Mouse (Mus musculus): ENCODE results near the gene Zfp592. TPM values are rescaled to one million over a fixed set of nuclear protein-coding genes. Genes with fewer than 3 reads are reported as not detected.

Gene Zfp592
- polyA plus RNA-seq, 1 experiment from 2014 or later = 9.9 TPM

- WGBS = 76% methylated on average over 1 of the region's 1 CpGs
- ATAC-seq = no peak
Observed at GRCm38 (mm10) chr7:81005969-81006368, 12.5 kb downstream of the Zfp592 start.

GRCm38 (mm10) chr7:81008285-81008684 is 14.8 kb downstream of the Zfp592 start:
- H3K9me3 ChIP-seq (ENCODE audit: control insufficient read depth, low read length) = no peaks in the 10 kb centered on the region
- no peaks in the 10 kb centered on the region; the same call in 1 of the 2 replicates for H3K4me1 ChIP-seq (ENCODE audit: control insufficient read depth, insufficient read depth, low read length)
- H3K27ac ChIP-seq (ENCODE audit: low read length) = no peak overlapping the region
- no peak for ATAC-seq
- H3K36me3 ChIP-seq (ENCODE audit: control insufficient read depth, insufficient read depth, low read length) = peaks cover 5% of the 10 kb centered on the region; the same call in 1 of the 2 replicates
- no peak overlapping the region for H3K4me3 ChIP-seq (ENCODE audit: low read length)
- no peak overlapping the region for H3K9ac ChIP-seq (ENCODE audit: low read depth, low read length)
- no peak overlapping the region for H3K4me2 ChIP-seq (ENCODE audit: low read depth, low read length)
- no peaks in the 10 kb centered on the region for H3K27me3 ChIP-seq (replicated peaks; ENCODE audit: control insufficient read depth, insufficient read depth, low read length)
- 77% methylated on average over 3 of the region's 3 CpGs for WGBS

More at GRCm38 (mm10) chr7:81005969-81006368, 12.5 kb downstream of the Zfp592 start:
- H3K9me3 ChIP-seq (ENCODE audit: control insufficient read depth, low read length) = no peaks in the 10 kb centered on the region
- H3K4me1 ChIP-seq (ENCODE audit: control insufficient read depth, insufficient read depth, low read length) = peaks cover 4% of the 10 kb centered on the region; the same call in 1 of the 2 replicates
- H3K36me3 ChIP-seq (ENCODE audit: control insufficient read depth, insufficient read depth, low read length) = no peaks in the 10 kb centered on the region; the same call in 1 of the 2 replicates
- no peak overlapping the region for H3K4me2 ChIP-seq (ENCODE audit: low read depth, low read length)
- H3K27me3 ChIP-seq (replicated peaks; ENCODE audit: control insufficient read depth, insufficient read depth, low read length) = no peaks in the 10 kb centered on the region
- no peak overlapping the region for H3K4me3 ChIP-seq (ENCODE audit: low read length)
- no peak overlapping the region for H3K27ac ChIP-seq (ENCODE audit: low read length)
- H3K9ac ChIP-seq (ENCODE audit: low read depth, low read length) = no peak overlapping the region

- H3K4me1 ChIP-seq (ENCODE audit: control insufficient read depth, insufficient read depth, low read length) = no peaks in the 10 kb centered on the region
- no peak overlapping the region for H3K27ac ChIP-seq (ENCODE audit: low read length)
- no peak overlapping the region for H3K4me3 ChIP-seq (ENCODE audit: low read length)
- ATAC-seq = no peak
- no peak overlapping the region for H3K9ac ChIP-seq (ENCODE audit: low read depth, low read length)
- H3K9me3 ChIP-seq (ENCODE audit: control insufficient read depth, low read length) = no peaks in the 10 kb centered on the region
- peaks cover 5% of the 10 kb centered on the region; the same call in 1 of the 2 replicates for H3K36me3 ChIP-seq (ENCODE audit: control insufficient read depth, insufficient read depth, low read length)
- H3K27me3 ChIP-seq (replicated peaks; ENCODE audit: control insufficient read depth, insufficient read depth, low read length) = no peaks in the 10 kb centered on the region
- H3K4me2 ChIP-seq (ENCODE audit: low read depth, low read length) = no peak overlapping the region
- WGBS = 96% methylated on average over 3 of the region's 3 CpGs
Observed at GRCm38 (mm10) chr7:81011576-81011975, 18.1 kb downstream of the Zfp592 start.

GRCm38 (mm10) chr7:81020307-81020706 is 26.8 kb downstream of the Zfp592 start:
- 81% methylated on average over 11 of the region's 11 CpGs for WGBS
- no peaks in the 10 kb centered on the region for H3K27me3 ChIP-seq (replicated peaks; ENCODE audit: control insufficient read depth, insufficient read depth, low read length)
- no peak overlapping the region for H3K9ac ChIP-seq (ENCODE audit: low read depth, low read length)
- no peak for ATAC-seq
- no peaks in the 10 kb centered on the region for H3K4me1 ChIP-seq (ENCODE audit: control insufficient read depth, insufficient read depth, low read length)
- H3K27ac ChIP-seq (ENCODE audit: low read length) = no peak overlapping the region
- no peak overlapping the region for H3K4me2 ChIP-seq (ENCODE audit: low read depth, low read length)
- no peak overlapping the region for H3K4me3 ChIP-seq (ENCODE audit: low read length)
- peaks cover 20% of the 10 kb centered on the region for H3K36me3 ChIP-seq (ENCODE audit: control insufficient read depth, insufficient read depth, low read length)
- no peaks in the 10 kb centered on the region for H3K9me3 ChIP-seq (ENCODE audit: control insufficient read depth, low read length)

- Histone ChIP-seq H3K4me3 (ENCODE audit: low read length) (no peak overlapping the region), H3K9ac (ENCODE audit: low read depth, low read length) (no peak overlapping the region), H3K9me3 (ENCODE audit: control insufficient read depth, low read length) (no peaks in the 10 kb centered on the region), H3K4me2 (ENCODE audit: low read depth, low read length) (no peak overlapping the region), H3K36me3 (ENCODE audit: control insufficient read depth, insufficient read depth, low read length) (peaks cover 24% of the 10 kb centered on the region), H3K4me1 (ENCODE audit: control insufficient read depth, insufficient read depth, low read length) (no peaks in the 10 kb centered on the region), H3K27me3 (replicated peaks; ENCODE audit: control insufficient read depth, insufficient read depth, low read length) (no peaks in the 10 kb centered on the region), H3K27ac (ENCODE audit: low read length) (no peak overlapping the region)
- no peak for ATAC-seq
Observed at GRCm38 (mm10) chr7:81022731-81023130, 29.2 kb downstream of the Zfp592 start.

- Histone ChIP-seq H3K4me1 (ENCODE audit: control insufficient read depth, insufficient read depth, low read length) (no peaks in the 10 kb centered on the region), H3K4me3 (ENCODE audit: low read length) (no peak overlapping the region), H3K4me2 (ENCODE audit: low read depth, low read length) (no peak overlapping the region), H3K36me3 (ENCODE audit: control insufficient read depth, insufficient read depth, low read length) (peaks cover 24% of the 10 kb centered on the region), H3K27me3 (replicated peaks; ENCODE audit: control insufficient read depth, insufficient read depth, low read length) (no peaks in the 10 kb centered on the region), H3K9me3 (ENCODE audit: control insufficient read depth, low read length) (no peaks in the 10 kb centered on the region), H3K27ac (ENCODE audit: low read length) (no peak overlapping the region), H3K9ac (ENCODE audit: low read depth, low read length) (no peak overlapping the region)
- WGBS = 73% methylated on average over 5 of the region's 5 CpGs
- no peak for ATAC-seq
Observed at GRCm38 (mm10) chr7:81024118-81024517, 30.6 kb downstream of the Zfp592 start.

GRCm38 (mm10) chr7:81024651-81025050 is 31.2 kb downstream of the Zfp592 start:
- no peak overlapping the region for H3K9ac ChIP-seq (ENCODE audit: low read depth, low read length)
- ATAC-seq = no peak
- H3K27me3 ChIP-seq (replicated peaks; ENCODE audit: control insufficient read depth, insufficient read depth, low read length) = no peaks in the 10 kb centered on the region
- peaks cover 29% of the 10 kb centered on the region for H3K36me3 ChIP-seq (ENCODE audit: control insufficient read depth, insufficient read depth, low read length)
- no peak overlapping the region for H3K4me3 ChIP-seq (ENCODE audit: low read length)
- H3K4me1 ChIP-seq (ENCODE audit: control insufficient read depth, insufficient read depth, low read length) = no peaks in the 10 kb centered on the region
- no peak overlapping the region for H3K27ac ChIP-seq (ENCODE audit: low read length)
- H3K9me3 ChIP-seq (ENCODE audit: control insufficient read depth, low read length) = no peaks in the 10 kb centered on the region
- 94% methylated on average over 9 of the region's 9 CpGs for WGBS
- H3K4me2 ChIP-seq (ENCODE audit: low read depth, low read length) = no peak overlapping the region

GRCm38 (mm10) chr7:81025751-81026150 is 32.3 kb downstream of the Zfp592 start:
- Histone ChIP-seq H3K36me3 (ENCODE audit: control insufficient read depth, insufficient read depth, low read length) (peaks cover 30% of the 10 kb centered on the region), H3K4me3 (ENCODE audit: low read length) (no peak overlapping the region), H3K4me1 (ENCODE audit: control insufficient read depth, insufficient read depth, low read length) (no peaks in the 10 kb centered on the region), H3K9ac (ENCODE audit: low read depth, low read length) (no peak overlapping the region), H3K27ac (ENCODE audit: low read length) (no peak overlapping the region), H3K9me3 (ENCODE audit: control insufficient read depth, low read length) (no peaks in the 10 kb centered on the region), H3K4me2 (ENCODE audit: low read depth, low read length) (no peak overlapping the region), H3K27me3 (replicated peaks; ENCODE audit: control insufficient read depth, insufficient read depth, low read length) (no peaks in the 10 kb centered on the region)
- WGBS = 94% methylated on average over 2 of the region's 2 CpGs
- ATAC-seq = no peak

- Histone ChIP-seq H3K9me3 (ENCODE audit: control insufficient read depth, low read length) (no peaks in the 10 kb centered on the region), H3K36me3 (ENCODE audit: control insufficient read depth, insufficient read depth, low read length) (peaks cover 33% of the 10 kb centered on the region), H3K4me3 (ENCODE audit: low read length) (no peak overlapping the region), H3K4me2 (ENCODE audit: low read depth, low read length) (no peak overlapping the region), H3K27me3 (replicated peaks; ENCODE audit: control insufficient read depth, insufficient read depth, low read length) (no peaks in the 10 kb centered on the region), H3K4me1 (ENCODE audit: control insufficient read depth, insufficient read depth, low read length) (no peaks in the 10 kb centered on the region), H3K27ac (ENCODE audit: low read length) (no peak overlapping the region), H3K9ac (ENCODE audit: low read depth, low read length) (no peak overlapping the region)
- WGBS = 76% methylated on average over 2 of the region's 2 CpGs
- no peak for ATAC-seq
Observed at GRCm38 (mm10) chr7:81039711-81040110, 46.2 kb downstream of the Zfp592 start.

GRCm38 (mm10) chr7:81043023-81043620 is 49.6 kb downstream of the Zfp592 start:
- Histone ChIP-seq H3K36me3 (ENCODE audit: control insufficient read depth, insufficient read depth, low read length) (peaks cover 25% of the 10 kb centered on the region), H3K27me3 (replicated peaks; ENCODE audit: control insufficient read depth, insufficient read depth, low read length) (no peaks in the 10 kb centered on the region)

More at GRCm38 (mm10) chr7:81043023-81043620, 49.6 kb downstream of the Zfp592 start:
- H3K9me3 ChIP-seq (ENCODE audit: control insufficient read depth, low read length) = no peaks in the 10 kb centered on the region
- WGBS = 84% methylated on average over 5 of the region's 5 CpGs
- no peak overlapping the region for H3K4me3 ChIP-seq (ENCODE audit: low read length)
- H3K4me2 ChIP-seq (ENCODE audit: low read depth, low read length) = no peak overlapping the region
- no peak overlapping the region for H3K9ac ChIP-seq (ENCODE audit: low read depth, low read length)
- no peak for ATAC-seq
- H3K27ac ChIP-seq (ENCODE audit: low read length) = no peak overlapping the region
- H3K4me1 ChIP-seq (ENCODE audit: control insufficient read depth, insufficient read depth, low read length) = no peaks in the 10 kb centered on the region

Data from intestine, embryonic 16.5 days (tissue).